9 mouse cellular contexts compared by ENCODE assay signal in the genomic region with DNA sequence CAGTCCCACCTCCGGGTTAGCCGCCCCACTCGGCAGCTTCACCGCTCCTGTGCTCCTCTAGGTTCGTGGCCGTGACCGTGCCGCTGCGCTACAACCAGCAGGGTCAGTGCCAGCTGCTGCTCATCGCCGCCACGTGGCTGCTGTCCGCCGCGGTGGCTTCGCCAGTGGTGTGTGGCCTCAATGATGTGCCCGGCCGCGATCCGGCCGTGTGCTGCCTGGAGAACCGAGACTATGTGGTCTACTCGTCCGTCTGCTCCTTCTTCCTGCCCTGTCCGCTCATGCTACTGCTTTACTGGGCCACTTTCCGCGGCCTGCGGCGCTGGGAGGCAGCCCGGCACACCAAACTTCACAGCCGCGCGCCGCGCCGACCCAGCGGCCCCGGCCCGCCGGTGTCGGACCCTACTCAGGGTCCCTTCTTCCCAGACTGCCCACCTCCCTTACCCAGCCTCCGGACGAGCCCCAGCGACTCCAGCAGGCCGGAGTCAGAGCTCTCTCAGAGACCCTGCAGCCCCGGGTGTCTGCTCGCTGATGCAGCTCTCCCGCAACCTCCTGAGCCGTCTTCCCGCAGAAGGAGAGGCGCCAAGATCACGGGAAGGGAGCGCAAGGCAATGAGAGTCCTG. TPM values are rescaled to one million over a fixed set of nuclear protein-coding genes. Genes with fewer than 3 reads are reported as not detected.
A peak's percentile ranks its signal among the peaks of the same experiment; 100 is the strongest.
DNase-seq lines count a peak whose midpoint lies in the region; ATAC-seq and TF ChIP-seq lines count a peak whose summit lies in the region.
"Had no signal": no experiment of that assay in that cellular context is flagged by ENCODE, and none has a peak within 500 bp of the region (broad histone marks: within the 10 kb centered on the region; RNA-seq: fewer than 3 reads in every experiment).

No protein-coding gene starts in this region.

- H3K9me3 ChIP-seq in ES-E14 (ENCODE audit: control insufficient read depth, insufficient read depth, low read depth, low read length): no peaks in the 10 kb centered on the region
- no peaks in the 10 kb centered on the region for H3K9me3 ChIP-seq in forebrain, embryonic 13.5 days (replicated peaks)
- no peaks in the 10 kb centered on the region for H3K9me3 ChIP-seq in intestine, postnatal 0 days (ENCODE audit: control insufficient read depth)
- H3K9me3 ChIP-seq in megakaryocyte, embryonic 14.5 days: no peaks in the 10 kb centered on the region

- peak overlapping the region; percentile 55 for H3K9ac ChIP-seq in ES-E14 (ENCODE audit: insufficient read depth, low read depth, low read length, poor library complexity, severe bottlenecking)
- peak overlapping the region; percentile 54 for H3K9ac ChIP-seq in forebrain, embryonic 13.5 days
- H3K9ac ChIP-seq in intestine, postnatal 0 days (ENCODE audit: low read depth, low read length): peak overlapping the region; percentile 42

- peak; percentile 47 for TF ChIP-seq CTCF in intestine, postnatal 0 days (IDR thresholded peaks at IDR 0.05; ENCODE audit: low read depth)

- under 1% methylated on average over 48 of the region's 53 CpGs for WGBS in forebrain, embryonic 13.5 days
- 1% methylated on average over 53 of the region's 53 CpGs for WGBS in intestine, postnatal 0 days

- H3K27ac ChIP-seq in ES-E14 (ENCODE audit: insufficient read depth, low read depth, low read length, poor library complexity, severe bottlenecking): no peak overlapping the region
- no peak overlapping the region for H3K27ac ChIP-seq in forebrain, embryonic 13.5 days
- H3K27ac ChIP-seq in intestine, postnatal 0 days (ENCODE audit: low read depth, low read length): no peak overlapping the region

- peaks cover 0 to 11% of the 10 kb centered on the region in 2 experiments; a peak in 1 of 4 replicates for H3K4me1 ChIP-seq in ES-E14 (ENCODE audit: control insufficient read depth in 2 of 2, insufficient read depth in 2 of 2, low read length in 2 of 2, poor library complexity in 1 of 2)
- H3K4me1 ChIP-seq in forebrain, embryonic 13.5 days: peaks cover 28% of the 10 kb centered on the region
- H3K4me1 ChIP-seq in intestine, postnatal 0 days (replicated peaks; ENCODE audit: control insufficient read depth, insufficient read depth, low read length): peaks cover 5% of the 10 kb centered on the region; the same call in 1 of the 2 replicates
- peaks cover 48% of the 10 kb centered on the region for H3K4me1 ChIP-seq in megakaryocyte, embryonic 14.5 days

- peaks cover 63% of the 10 kb centered on the region for H3K27me3 ChIP-seq in forebrain, embryonic 13.5 days
- peaks cover 42% of the 10 kb centered on the region for H3K27me3 ChIP-seq in intestine, postnatal 0 days (replicated peaks; ENCODE audit: control insufficient read depth, insufficient read depth, low read length)
- H3K27me3 ChIP-seq in megakaryocyte, embryonic 14.5 days (replicated peaks): peaks cover 72% of the 10 kb centered on the region

- peak; percentile 28 for DNase-seq in cerebellum, adult 8-10 months
- DNase-seq in ES-E14 (ENCODE audit: low read depth, low spot score): no peak
- DNase-seq in yolk sac, embryonic 10.5 days (ENCODE audit: low spot score): peak; percentile 19
- DNase-seq in layer of hippocampus, adult 8-10 months (ENCODE audit: low spot score in 2 of 2): no peak

- in situ Hi-C loops in ES-E14 (cut with MboI; ENCODE audit: low sequenced_read_pairs in 2 of 2, unreplicated experiment in 2 of 2): no loop called here

- H3K4me2 ChIP-seq in forebrain, embryonic 13.5 days: peak overlapping the region; percentile 54
- peak overlapping the region; percentile 61 for H3K4me2 ChIP-seq in intestine, postnatal 0 days (replicated peaks; ENCODE audit: low read depth)

- no peak for ATAC-seq in cerebellum, adult (ENCODE audit: insufficient number of reproducible peaks, low FRiP score, low TSS enrichment)
- ATAC-seq in forebrain, embryonic 13.5 days: no peak
- peak; percentile 15; the same call in 1 of the 2 replicates for ATAC-seq in intestine, postnatal 0 days

- peaks cover 5% of the 10 kb centered on the region; the same call in 1 of the 2 replicates for H3K36me3 ChIP-seq in ES-E14 (ENCODE audit: control insufficient read depth, insufficient read depth, low read length, poor library complexity, severe bottlenecking)
- H3K36me3 ChIP-seq in forebrain, embryonic 13.5 days (ENCODE audit: poor library complexity, severe bottlenecking): peaks cover 21% of the 10 kb centered on the region
- peaks cover 10% of the 10 kb centered on the region; the same call in 1 of the 2 replicates for H3K36me3 ChIP-seq in intestine, postnatal 0 days (ENCODE audit: control insufficient read depth, insufficient read depth)
- peaks cover 23% of the 10 kb centered on the region for H3K36me3 ChIP-seq in megakaryocyte, embryonic 14.5 days (replicated peaks; ENCODE audit: low read length)

- peak overlapping the region; percentile 14 to 62 for H3K4me3 ChIP-seq in ES-E14 (ENCODE audit: insufficient read depth in 1 of 2, low read depth in 1 of 2, low read length in 2 of 2, poor library complexity in 1 of 2, severe bottlenecking in 1 of 2)
- H3K4me3 ChIP-seq in forebrain, embryonic 13.5 days: peak overlapping the region; percentile 35
- H3K4me3 ChIP-seq in intestine, postnatal 0 days (ENCODE audit: low read depth, low read length): peak overlapping the region; percentile 27
- peak overlapping the region; percentile 88 for H3K4me3 ChIP-seq in megakaryocyte, embryonic 14.5 days (replicated peaks)

TF ChIP-seq in ES-E14, 5 proteins besides CTCF, POLR2A, EP300 and RAD21:
- TF ChIP-seq ZNF384 (IDR thresholded peaks at IDR 0.05; ENCODE audit: low read depth, low read length) (no peak), HCFC1 (IDR thresholded peaks at IDR 0.05; ENCODE audit: borderline replicate concordance, insufficient read depth, low read length) (no peak), CHD2 (IDR thresholded peaks at IDR 0.05; ENCODE audit: low read depth, low read length) (no peak), MAFK (IDR thresholded peaks at IDR 0.05; ENCODE audit: insufficient read depth, low read depth, low read length) (no peak), ZC3H11A (IDR thresholded peaks at IDR 0.05; ENCODE audit: borderline replicate concordance, low read depth, low read length) (no peak)
TF ChIP-seq in ES-E14: peak in this region for 0.

RNA-seq across cellular contexts. Expression of a gene that starts 2.2 kb away (rescaled TPM):
- total RNA-seq in ES-E14 (2012; rRNA removed): 0.76 and 0.95 TPM in 2 replicates
- 0.55 and 0.70 TPM in 2 replicates for polyA plus RNA-seq in forebrain, embryonic 13.5 days (2015; fragmentation: Nextera tagmentation; extraction: Ambion mirVana)
- 0.33 and 0.38 TPM in 2 replicates for polyA plus RNA-seq in intestine, postnatal 0 days (2015; fragmentation: Nextera tagmentation; extraction: Ambion mirVana)
- polyA plus RNA-seq in megakaryocyte, embryonic 14.5 days (2012; ENCODE audit: insufficient read depth, low replicate concordance): 0.04 TPM in 1 of 2 replicates, not detected in the other
- under 1 TPM in 1 of 4 experiments, not detected in 3; 0.27 TPM for total RNA-seq in layer of hippocampus, adult 8-10 months (2022)
- total RNA-seq: hematopoietic stem cell, adult 5-6 weeks had no signal

RNA-seq across cellular contexts. Expression of a gene that starts 15.0 kb away (rescaled TPM):
- total RNA-seq in ES-E14 (2012; rRNA removed): 12.0 and 31.9 TPM in 2 replicates
- 0.60 and 0.62 TPM in 2 replicates for polyA plus RNA-seq in forebrain, embryonic 13.5 days (2015; fragmentation: Nextera tagmentation; extraction: Ambion mirVana)
- polyA plus RNA-seq in intestine, postnatal 0 days (2015; fragmentation: Nextera tagmentation; extraction: Ambion mirVana): 348 and 368 TPM in 2 replicates
- not detected in 2 replicates for polyA plus RNA-seq in megakaryocyte, embryonic 14.5 days (2012; ENCODE audit: insufficient read depth, low replicate concordance)
- not detected for total RNA-seq in layer of hippocampus, adult 8-10 months (2022)
- total RNA-seq: hematopoietic stem cell, adult 5-6 weeks had no signal

RNA-seq across cellular contexts. Expression of a gene that starts 17.4 kb away (rescaled TPM):
- total RNA-seq in ES-E14 (2012; rRNA removed): 0.13 and 0.26 TPM in 2 replicates
- polyA plus RNA-seq in forebrain, embryonic 13.5 days (2015; fragmentation: Nextera tagmentation; extraction: Ambion mirVana): not detected in 2 replicates
- polyA plus RNA-seq in intestine, postnatal 0 days (2015; fragmentation: Nextera tagmentation; extraction: Ambion mirVana): 914 and 971 TPM in 2 replicates
- not detected in 2 replicates for polyA plus RNA-seq in megakaryocyte, embryonic 14.5 days (2012; ENCODE audit: insufficient read depth, low replicate concordance)
- total RNA-seq in layer of hippocampus, adult 8-10 months (2022): not detected
- total RNA-seq: hematopoietic stem cell, adult 5-6 weeks had no signal

RNA-seq across cellular contexts. Expression of a gene that starts 27.7 kb away (rescaled TPM):
- 0.58 and 0.67 TPM in 2 replicates for total RNA-seq in ES-E14 (2012; rRNA removed)
- polyA plus RNA-seq in forebrain, embryonic 13.5 days (2015; fragmentation: Nextera tagmentation; extraction: Ambion mirVana): 1.0 and 1.1 TPM in 2 replicates
- polyA plus RNA-seq in intestine, postnatal 0 days (2015; fragmentation: Nextera tagmentation; extraction: Ambion mirVana): 120 and 124 TPM in 2 replicates
- polyA plus RNA-seq in megakaryocyte, embryonic 14.5 days (2012; ENCODE audit: insufficient read depth, low replicate concordance): 154 and 188 TPM in 2 replicates
- 1 to 10 TPM in 2 of 4 experiments, under 1 TPM in 2; 0.85 to 3.8 (median 2.0) TPM for total RNA-seq in layer of hippocampus, adult 8-10 months (2022)

RNA-seq across cellular contexts. Expression of a gene that starts 33.5 kb away (rescaled TPM):
- total RNA-seq in ES-E14 (2012; rRNA removed): 23.7 and 31.1 TPM in 2 replicates
- 88.1 and 105 TPM in 2 replicates for polyA plus RNA-seq in forebrain, embryonic 13.5 days (2015; fragmentation: Nextera tagmentation; extraction: Ambion mirVana)
- polyA plus RNA-seq in intestine, postnatal 0 days (2015; fragmentation: Nextera tagmentation; extraction: Ambion mirVana): 52.8 and 55.7 TPM in 2 replicates
- 52.9 and 121 TPM in 2 replicates for polyA plus RNA-seq in megakaryocyte, embryonic 14.5 days (2012; ENCODE audit: insufficient read depth, low replicate concordance)
- total RNA-seq in layer of hippocampus, adult 8-10 months (2022): 10 to 100 TPM; 67.9 to 84.7 (median 78.5) TPM

Comparison
In these comparisons a context has a peak if more than half of its experiments do, and no peak if none do; other contexts are left out.
1. DNase-seq: peak in cerebellum, adult 8-10 months (single experiment) and yolk sac, embryonic 10.5 days (single experiment); none in ES-E14 (single experiment) and layer of hippocampus, adult 8-10 months (0 of 2).
2. H3K4me3 ChIP-seq: peak in every context shown above with its lines; median percentile 88 in megakaryocyte, embryonic 14.5 days; 38 in ES-E14; 35 in forebrain, embryonic 13.5 days; 27 in intestine, postnatal 0 days.
3. RNA of a gene that starts 15.0 kb away (polyA plus RNA-seq): 348 to 368 TPM in intestine, postnatal 0 days; 0.60 to 0.62 TPM in forebrain, embryonic 13.5 days and not detected in megakaryocyte, embryonic 14.5 days; every median in the first group is over 100 times any median in the second.
4. RNA of a gene that starts 17.4 kb away (polyA plus RNA-seq): 914 to 971 TPM in intestine, postnatal 0 days; not detected in megakaryocyte, embryonic 14.5 days and not detected in forebrain, embryonic 13.5 days; every median in the first group is over 100 times any median in the second.
5. Peak in every context shown above with its lines, with median percentiles within 50 percentile points of each other: H3K9ac ChIP-seq.